Mouse (Mus musculus) kidney, adult 2 months (tissue): ENCODE measurements around the gene Lin7a. TPM values are rescaled to one million over a fixed set of nuclear protein-coding genes. Genes with fewer than 3 reads are reported as not detected.

Experiments used
- DNase-seq: peaks from one replicate; pipeline ENCODE4 v3.0.0; 2021
- H3K27ac ChIP-seq: fragments of 200-500 bp; 2 replicates; pipeline ENCODE4 v1.5.1; 2012; ENCODE audit warnings: low read depth, low read length, control low read depth, inconsistent platforms; ENCODE audit not compliant: insufficient read depth
- H3K27me3 ChIP-seq: fragments of 200-500 bp; replicated peaks from 2 replicates; pipeline ENCODE4 v1.6.1; 2012; ENCODE audit warnings: mild to moderate bottlenecking, moderate library complexity, low read length, inconsistent platforms; ENCODE audit not compliant: control insufficient read depth, insufficient read depth
- H3K36me3 ChIP-seq: fragments of 200-500 bp; 2 replicates; pipeline ENCODE4 v1.6.1; 2012; ENCODE audit warnings: mild to moderate bottlenecking, moderate library complexity, low read length, inconsistent platforms; ENCODE audit not compliant: control insufficient read depth, insufficient read depth
- H3K4me1 ChIP-seq: fragments of 200-500 bp; 2 replicates; pipeline ENCODE4 v1.6.1; 2011; ENCODE audit warnings: low read length; ENCODE audit not compliant: control insufficient read depth, insufficient read depth
- H3K4me3 ChIP-seq: fragments of 200-500 bp; 2 replicates; pipeline ENCODE4 v1.5.1; 2011; ENCODE audit warnings: mild to moderate bottlenecking, low read depth, low read length, control low read depth; ENCODE audit not compliant: insufficient read depth
- CTCF ChIP-seq: fragments of 200-500 bp; conservative IDR thresholded peaks from 2 replicates; pipeline ENCODE4 v1.5.1; 2011; ENCODE audit warnings: low read depth, mild to moderate bottlenecking, control low read depth, low read length, moderate library complexity, mixed read lengths; ENCODE audit not compliant: insufficient read depth, insufficient read length
- POLR2A ChIP-seq: fragments of 200-500 bp; IDR thresholded peaks from one replicate; pipeline ENCODE4 v1.6.1; 2011; ENCODE audit warnings: low read depth, low read length, control low read depth
- WGBS: fragments of 180-500 bp; shearing (Covaris S2); methylation state at CpG from one replicate; pipeline ENCODE4 v1.1.7; 2018; 5-methylcytosine and 5-hydroxymethylcytosine counted together
- polyA plus RNA-seq: library from polyadenylated mRNA; depleted of rRNA; stranded (reverse); fragments of >200 nt; gene quantifications from 2 replicates; pipeline ENCODE4 v1.2.3, GENCODE M21; 2012

Lin7a gene
- polyA plus RNA-seq, 1 experiment = 1.6 TPM

DNA sequence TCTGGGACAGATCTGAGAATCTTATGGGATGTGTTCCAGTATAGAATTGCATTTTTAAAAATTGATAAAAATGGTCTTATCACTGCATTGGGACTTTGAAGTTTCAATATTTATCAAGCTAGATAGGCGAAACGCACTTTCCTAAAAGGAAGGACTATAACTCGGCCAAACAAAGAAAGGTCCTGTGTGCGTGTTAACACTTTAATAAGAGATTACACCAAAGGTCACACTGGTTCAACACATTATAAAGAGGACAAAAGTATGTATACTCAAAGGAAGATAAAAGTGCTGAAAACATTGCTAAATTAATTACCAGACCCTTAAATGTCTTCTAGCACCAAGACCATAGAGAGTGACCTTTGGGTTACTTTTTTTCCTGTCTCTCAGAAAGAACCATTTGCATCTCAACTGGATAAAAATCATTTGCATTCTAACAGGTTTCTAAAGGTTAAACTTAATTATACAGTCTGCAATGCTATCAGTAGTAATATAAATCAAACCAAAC lies 46.1 kb upstream of the Lin7a start:
- Histone ChIP-seq H3K4me1 (no peaks in the 10 kb centered on the region), H3K27me3 (no peaks in the 10 kb centered on the region), H3K36me3 (no peaks in the 10 kb centered on the region), H3K4me3 (no peak overlapping the region), H3K27ac (no peak overlapping the region)
- no peak for DNase-seq
- no peak for TF ChIP-seq CTCF
- TF ChIP-seq POLR2A = no peak
- 94% methylated on average over 4 of the region's 4 CpGs for WGBS

GRCm38 (mm10) chr10:107225871-107226270 lies 45.6 kb upstream of the Lin7a start:
- no peak overlapping the region for H3K27ac ChIP-seq
- TF ChIP-seq POLR2A (no peak), CTCF (no peak)
- no peak for DNase-seq
- no peaks in the 10 kb centered on the region for H3K36me3 ChIP-seq
- no peaks in the 10 kb centered on the region for H3K4me1 ChIP-seq
- no peak overlapping the region for H3K4me3 ChIP-seq
- H3K27me3 ChIP-seq = no peaks in the 10 kb centered on the region
- 76% methylated on average over 4 of the region's 4 CpGs for WGBS

DNA sequence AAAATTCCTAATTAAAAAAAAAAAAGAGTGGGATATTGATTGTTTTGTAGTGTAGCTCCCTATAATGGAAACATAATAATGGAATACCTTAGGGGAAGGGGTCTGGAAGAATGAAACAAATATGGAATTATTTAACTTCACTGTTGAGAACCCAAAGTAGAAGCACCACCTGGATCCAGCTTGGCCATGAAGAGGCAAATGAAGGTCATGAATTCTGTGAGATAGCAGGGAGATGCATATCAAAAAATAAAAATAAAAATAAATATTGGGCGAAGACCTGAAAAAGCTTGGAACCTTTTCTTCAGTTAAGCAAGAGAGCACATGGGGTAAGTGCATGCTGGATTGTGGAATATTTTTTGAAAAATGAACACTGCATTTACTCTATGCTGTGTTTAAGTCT lies 43.6 kb upstream of the Lin7a start:
- DNase-seq = no peak
- 87% methylated on average over 1 of the region's 1 CpGs for WGBS
- Histone ChIP-seq H3K27me3 (no peaks in the 10 kb centered on the region), H3K36me3 (no peaks in the 10 kb centered on the region), H3K4me1 (no peaks in the 10 kb centered on the region), H3K4me3 (no peak overlapping the region), H3K27ac (no peak overlapping the region)
- TF ChIP-seq POLR2A (no peak), CTCF (no peak)

DNA sequence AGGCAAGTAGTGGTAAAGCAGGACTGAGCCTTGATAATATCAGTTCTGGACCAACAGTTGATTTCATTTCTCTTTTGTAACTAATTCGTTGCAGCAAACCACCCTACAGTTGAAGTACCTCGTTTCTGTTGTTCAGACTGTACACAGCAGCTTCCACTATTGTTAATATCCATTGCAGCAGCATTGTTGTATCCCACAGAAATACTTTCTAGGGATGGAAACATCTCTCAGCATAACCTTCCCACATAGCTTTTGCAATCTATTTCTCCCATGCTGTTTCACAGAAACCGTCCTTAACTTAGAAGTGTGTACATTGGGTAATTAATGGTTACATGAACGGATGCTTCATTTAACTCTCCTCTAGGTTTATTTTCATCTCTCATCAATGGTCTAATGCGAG lies 42.7 kb upstream of the Lin7a start:
- H3K36me3 ChIP-seq = no peaks in the 10 kb centered on the region
- no peaks in the 10 kb centered on the region for H3K27me3 ChIP-seq
- 85% methylated on average over 5 of the region's 5 CpGs for WGBS
- H3K4me3 ChIP-seq = no peak overlapping the region
- no peak for TF ChIP-seq POLR2A
- no peak for TF ChIP-seq CTCF
- H3K27ac ChIP-seq = no peak overlapping the region
- H3K4me1 ChIP-seq = no peaks in the 10 kb centered on the region
- DNase-seq = no peak

GRCm38 (mm10) chr10:107229416-107229815 lies 42.1 kb upstream of the Lin7a start:
- 80% methylated on average over 3 of the region's 3 CpGs for WGBS
- H3K36me3 ChIP-seq = no peaks in the 10 kb centered on the region
- no peak overlapping the region for H3K4me3 ChIP-seq
- no peak for DNase-seq
- no peak overlapping the region for H3K27ac ChIP-seq
- no peaks in the 10 kb centered on the region for H3K27me3 ChIP-seq
- H3K4me1 ChIP-seq = no peaks in the 10 kb centered on the region
- TF ChIP-seq POLR2A (no peak), CTCF (no peak)

DNA sequence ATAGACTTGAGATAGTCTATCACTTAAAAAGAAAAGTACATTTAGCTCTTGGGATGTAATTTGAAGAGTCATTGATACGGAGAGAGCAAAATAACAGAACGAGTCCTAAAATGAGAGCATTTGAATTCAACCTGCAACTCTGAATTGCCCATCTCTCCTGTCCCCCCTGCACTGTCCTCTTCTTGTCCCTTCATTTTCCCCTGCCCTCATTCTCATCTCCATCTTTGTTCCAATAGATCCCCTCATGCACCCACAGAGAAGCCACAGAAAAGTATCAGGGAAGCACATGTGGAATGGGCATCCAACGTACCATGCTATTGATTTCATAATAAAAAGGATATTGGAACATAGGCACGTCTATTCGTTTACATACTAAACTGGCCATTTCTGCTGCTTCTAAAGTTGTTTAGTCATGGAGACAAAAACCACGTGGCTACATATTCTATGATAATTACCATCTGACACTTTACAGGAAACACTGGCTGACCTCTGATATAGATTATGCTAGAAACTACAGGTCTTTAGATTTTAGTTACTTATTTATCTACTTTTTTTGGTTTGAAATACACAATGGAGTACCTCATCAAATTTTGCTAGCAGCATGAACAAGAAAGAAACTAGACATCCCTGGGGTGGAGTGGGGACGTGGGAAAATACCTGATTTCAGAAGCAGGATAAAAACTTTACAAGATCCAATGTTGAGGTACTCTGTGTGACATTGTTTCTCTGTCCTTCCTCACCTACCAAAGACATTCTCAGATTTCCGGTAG lies 41.2 kb upstream of the Lin7a start:
- no peak overlapping the region for H3K4me3 ChIP-seq
- H3K4me1 ChIP-seq = no peaks in the 10 kb centered on the region
- H3K27ac ChIP-seq = no peak overlapping the region
- 79% methylated on average over 8 of the region's 8 CpGs for WGBS
- no peak for DNase-seq
- H3K27me3 ChIP-seq = no peaks in the 10 kb centered on the region
- no peaks in the 10 kb centered on the region for H3K36me3 ChIP-seq
- TF ChIP-seq CTCF = no peak
- no peak for TF ChIP-seq POLR2A

- H3K36me3 ChIP-seq = no peaks in the 10 kb centered on the region
- 100% methylated on average over 1 of the region's 1 CpGs for WGBS
Observed at GRCm38 (mm10) chr10:107230851-107231130, 40.7 kb upstream of the Lin7a start.

DNA sequence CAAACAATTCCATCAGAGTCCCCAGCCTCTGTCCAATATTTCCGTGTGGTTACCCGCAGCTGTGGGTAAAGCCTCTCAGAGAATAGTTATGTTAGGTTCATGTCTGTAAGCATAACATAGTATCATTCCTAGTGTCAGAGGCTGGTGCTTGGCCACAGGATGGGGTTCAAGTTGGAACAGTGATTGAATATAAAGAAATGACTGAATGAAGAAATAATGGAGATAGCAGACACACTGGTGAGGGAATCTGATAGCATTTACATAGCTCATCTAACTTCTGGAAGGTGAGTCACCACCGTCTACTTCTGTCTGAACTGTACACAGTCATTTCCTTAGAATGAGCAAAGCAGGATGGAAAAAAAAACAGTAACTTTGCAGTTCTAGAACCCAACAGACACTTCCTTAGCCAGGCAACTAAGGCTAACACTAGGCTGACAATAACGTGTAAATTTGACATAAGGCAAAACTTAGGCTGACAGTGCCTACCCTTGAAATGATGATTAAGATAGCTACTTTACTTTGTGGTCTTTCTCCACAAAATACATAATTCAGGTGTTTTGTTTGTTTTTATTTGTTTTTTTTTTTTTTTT lies 40.0 kb upstream of the Lin7a start:
- Histone ChIP-seq H3K27me3 (no peaks in the 10 kb centered on the region), H3K27ac (no peak overlapping the region), H3K4me3 (no peak overlapping the region), H3K36me3 (no peaks in the 10 kb centered on the region), H3K4me1 (no peaks in the 10 kb centered on the region)
- no peak for DNase-seq
- no peak for TF ChIP-seq CTCF
- WGBS = 76% methylated on average over 4 of the region's 4 CpGs

More at GRCm38 (mm10) chr10:107230851-107231130, 40.7 kb upstream of the Lin7a start:
- H3K4me3 ChIP-seq = no peak overlapping the region
- TF ChIP-seq POLR2A (no peak), CTCF (no peak)
- no peaks in the 10 kb centered on the region for H3K4me1 ChIP-seq
- no peak for DNase-seq
- H3K27me3 ChIP-seq = no peaks in the 10 kb centered on the region
- no peak overlapping the region for H3K27ac ChIP-seq
